Mouse (Mus musculus): ENCODE data around the gene Ctsc. TPM values are rescaled to one million over a fixed set of nuclear protein-coding genes. Genes with fewer than 3 reads are reported as not detected.

Ctsc gene
- polyA plus RNA-seq, 1 experiment from 2014 or later = 69.7 TPM

DNA sequence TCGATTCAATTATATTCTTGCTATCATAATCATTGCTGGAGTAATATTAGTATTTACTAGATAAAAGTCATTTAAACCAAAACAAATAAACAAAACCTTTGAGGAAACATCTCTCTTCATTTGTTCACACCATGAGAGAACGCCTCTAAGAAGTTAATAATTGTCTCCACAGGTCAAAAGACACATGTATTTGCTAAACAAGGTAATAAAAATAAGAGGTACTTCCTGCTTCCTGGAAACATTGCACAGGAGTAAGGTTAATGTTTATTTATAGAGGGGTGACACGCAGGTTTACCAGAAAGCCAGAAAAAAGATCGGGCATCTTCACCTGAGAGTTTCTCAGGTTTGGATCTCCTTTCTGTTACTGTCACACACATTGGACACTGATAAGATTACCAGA lies 16.1 kb upstream of the Ctsc start:
- no peaks in the 10 kb centered on the region for H3K9me3 ChIP-seq (replicated peaks)
- no peak overlapping the region for H3K9ac ChIP-seq
- H3K4me2 ChIP-seq = no peak overlapping the region
- no peak for ATAC-seq (ENCODE audit: insufficient read depth)
- H3K36me3 ChIP-seq (replicated peaks) = no peaks in the 10 kb centered on the region
- H3K4me1 ChIP-seq (replicated peaks) = no peaks in the 10 kb centered on the region
- no peaks in the 10 kb centered on the region for H3K27me3 ChIP-seq
- H3K4me3 ChIP-seq (replicated peaks) = no peak overlapping the region
- WGBS (ENCODE audit: insufficient replicate concordance) = 52% methylated on average over 4 of the region's 4 CpGs
- no peak overlapping the region for H3K27ac ChIP-seq (replicated peaks)

GRCm38 (mm10) chr7:88264861-88265260 lies 13.0 kb upstream of the Ctsc start:
- no peak overlapping the region for H3K27ac ChIP-seq (replicated peaks)
- H3K9ac ChIP-seq = no peak overlapping the region
- no peaks in the 10 kb centered on the region for H3K36me3 ChIP-seq (replicated peaks)
- WGBS (ENCODE audit: insufficient replicate concordance) = 52% methylated on average over 5 of the region's 5 CpGs
- no peak overlapping the region for H3K4me2 ChIP-seq
- H3K9me3 ChIP-seq (replicated peaks) = no peaks in the 10 kb centered on the region
- H3K4me1 ChIP-seq (replicated peaks) = no peaks in the 10 kb centered on the region
- no peaks in the 10 kb centered on the region for H3K27me3 ChIP-seq
- H3K4me3 ChIP-seq (replicated peaks) = no peak overlapping the region
- no peak for ATAC-seq (ENCODE audit: insufficient read depth)

- no peak for ATAC-seq (ENCODE audit: insufficient read depth)
- 74% methylated on average over 1 of the region's 1 CpGs for WGBS (ENCODE audit: insufficient replicate concordance)
- no peaks in the 10 kb centered on the region for H3K36me3 ChIP-seq (replicated peaks)
- H3K9me3 ChIP-seq (replicated peaks) = no peaks in the 10 kb centered on the region
- H3K4me1 ChIP-seq (replicated peaks) = no peaks in the 10 kb centered on the region
- H3K4me3 ChIP-seq (replicated peaks) = no peak overlapping the region
- no peak overlapping the region for H3K9ac ChIP-seq
- H3K4me2 ChIP-seq = no peak overlapping the region
- no peak overlapping the region for H3K27ac ChIP-seq (replicated peaks)
- no peaks in the 10 kb centered on the region for H3K27me3 ChIP-seq
Observed at GRCm38 (mm10) chr7:88269913-88270312, 8.0 kb upstream of the Ctsc start.

DNA sequence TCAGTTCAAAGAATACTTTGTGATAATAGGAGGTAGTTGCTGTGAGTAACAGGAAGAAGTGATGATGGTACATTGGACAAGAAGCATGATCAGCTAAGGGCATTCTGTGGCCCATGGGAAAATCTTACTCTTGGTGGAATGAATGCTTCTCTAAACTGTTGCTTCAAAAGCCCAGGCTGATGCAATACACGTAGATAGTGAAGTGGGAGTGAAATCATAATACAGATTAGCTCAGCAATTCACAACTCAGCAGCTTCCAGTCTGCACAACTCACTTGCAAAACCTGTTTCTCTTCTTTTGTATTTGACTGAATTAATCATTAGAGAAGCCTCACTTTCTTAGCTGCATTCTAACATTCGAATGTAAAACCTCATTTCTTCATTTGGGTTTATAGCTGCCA lies 6.4 kb upstream of the Ctsc start:
- ATAC-seq (ENCODE audit: insufficient read depth) = no peak
- Histone ChIP-seq H3K9me3 (replicated peaks) (no peaks in the 10 kb centered on the region), H3K27ac (replicated peaks) (no peak overlapping the region), H3K4me3 (replicated peaks) (no peak overlapping the region), H3K9ac (no peak overlapping the region), H3K4me2 (no peak overlapping the region), H3K36me3 (replicated peaks) (no peaks in the 10 kb centered on the region), H3K27me3 (no peaks in the 10 kb centered on the region), H3K4me1 (replicated peaks) (no peaks in the 10 kb centered on the region)
- WGBS (ENCODE audit: insufficient replicate concordance) = 19% methylated on average over 2 of the region's 2 CpGs

GRCm38 (mm10) chr7:88276914-88277765 lies 745 bp upstream of the Ctsc start:
- ATAC-seq (ENCODE audit: insufficient read depth) = no peak
- Histone ChIP-seq H3K4me1 (replicated peaks) (0 out of 2 replicates have a peak, but pooled peaks cover 11% of the 10 kb centered on the region), H3K9me3 (replicated peaks) (no peaks in the 10 kb centered on the region), H3K4me2 (peak overlapping the region; percentile 78), H3K27ac (replicated peaks) (0 out of 2 replicates have a peak overlapping the region, but pooled peaks have one; percentile 56), H3K9ac (no peak overlapping the region), H3K27me3 (no peaks in the 10 kb centered on the region), H3K36me3 (replicated peaks) (no peaks in the 10 kb centered on the region), H3K4me3 (replicated peaks) (peak overlapping the region; percentile 57)
- 8% methylated on average over 7 of the region's 7 CpGs for WGBS (ENCODE audit: insufficient replicate concordance)

- 14% methylated on average over 8 of the region's 8 CpGs for WGBS (ENCODE audit: insufficient replicate concordance)
- H3K4me3 ChIP-seq (replicated peaks) = peak overlapping the region; percentile 57
- H3K9me3 ChIP-seq (replicated peaks) = no peaks in the 10 kb centered on the region
- no peaks in the 10 kb centered on the region for H3K36me3 ChIP-seq (replicated peaks)
- no peak overlapping the region for H3K27ac ChIP-seq (replicated peaks)
- no peaks in the 10 kb centered on the region for H3K27me3 ChIP-seq
- 0 out of 2 replicates have a peak, but pooled peaks cover 11% of the 10 kb centered on the region for H3K4me1 ChIP-seq (replicated peaks)
- peak overlapping the region; percentile 78 for H3K4me2 ChIP-seq
- H3K9ac ChIP-seq = peak overlapping the region; percentile 34; the same call in 1 of the 2 replicates
- no peak for ATAC-seq (ENCODE audit: insufficient read depth)
Observed at GRCm38 (mm10) chr7:88278628-88279196, 827 bp downstream of the Ctsc start.

DNA sequence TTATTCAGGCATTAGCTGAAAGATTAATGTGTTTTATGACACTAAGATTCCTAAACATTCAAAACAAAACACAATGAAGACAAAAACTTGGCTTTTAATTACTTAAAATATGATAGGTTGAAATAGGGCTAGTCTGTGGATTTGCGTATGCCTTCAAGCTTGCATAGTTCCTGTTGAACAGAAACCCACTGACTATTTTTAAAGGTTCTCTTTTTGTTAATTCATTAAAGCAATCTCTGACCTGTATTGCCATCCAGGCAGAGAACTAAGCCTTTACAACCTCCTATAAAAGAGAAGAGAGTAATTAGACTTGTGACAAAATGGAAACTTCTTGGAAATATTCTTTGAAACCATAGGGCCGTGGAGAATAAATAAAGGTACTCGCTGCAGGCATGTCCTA lies 7.4 kb downstream of the Ctsc start:
- no peaks in the 10 kb centered on the region for H3K9me3 ChIP-seq (replicated peaks)
- no peaks in the 10 kb centered on the region for H3K36me3 ChIP-seq (replicated peaks)
- H3K4me2 ChIP-seq = no peak overlapping the region
- no peak overlapping the region for H3K9ac ChIP-seq
- H3K4me1 ChIP-seq (replicated peaks) = no peaks in the 10 kb centered on the region
- no peak overlapping the region for H3K4me3 ChIP-seq (replicated peaks)
- ATAC-seq (ENCODE audit: insufficient read depth) = no peak
- H3K27ac ChIP-seq (replicated peaks) = no peak overlapping the region
- no peaks in the 10 kb centered on the region for H3K27me3 ChIP-seq
- 77% methylated on average over 3 of the region's 3 CpGs for WGBS (ENCODE audit: insufficient replicate concordance)

GRCm38 (mm10) chr7:88291036-88291435 lies 13.2 kb downstream of the Ctsc start:
- Histone ChIP-seq H3K4me3 (replicated peaks) (no peak overlapping the region), H3K4me1 (replicated peaks) (no peaks in the 10 kb centered on the region), H3K4me2 (no peak overlapping the region), H3K9me3 (replicated peaks) (no peaks in the 10 kb centered on the region), H3K27me3 (no peaks in the 10 kb centered on the region), H3K36me3 (replicated peaks) (no peaks in the 10 kb centered on the region), H3K27ac (replicated peaks) (no peak overlapping the region), H3K9ac (no peak overlapping the region)
- WGBS (ENCODE audit: insufficient replicate concordance) = 50% methylated on average over 2 of the region's 2 CpGs
- ATAC-seq (ENCODE audit: insufficient read depth) = no peak

- Histone ChIP-seq H3K36me3 (replicated peaks) (no peaks in the 10 kb centered on the region), H3K27me3 (no peaks in the 10 kb centered on the region), H3K27ac (replicated peaks) (no peak overlapping the region), H3K4me3 (replicated peaks) (no peak overlapping the region), H3K4me1 (replicated peaks) (no peaks in the 10 kb centered on the region), H3K4me2 (no peak overlapping the region), H3K9me3 (replicated peaks) (no peaks in the 10 kb centered on the region), H3K9ac (no peak overlapping the region)
- 67% methylated on average over 2 of the region's 2 CpGs for WGBS (ENCODE audit: insufficient replicate concordance)
- ATAC-seq (ENCODE audit: insufficient read depth) = no peak
Observed at GRCm38 (mm10) chr7:88292044-88292443, 14.2 kb downstream of the Ctsc start.

- WGBS (ENCODE audit: insufficient replicate concordance) = 59% methylated on average over 6 of the region's 6 CpGs
- ATAC-seq (ENCODE audit: insufficient read depth) = no peak
- no peaks in the 10 kb centered on the region for H3K36me3 ChIP-seq (replicated peaks)
- no peak overlapping the region for H3K27ac ChIP-seq (replicated peaks)
- no peak overlapping the region for H3K4me3 ChIP-seq (replicated peaks)
- no peaks in the 10 kb centered on the region for H3K9me3 ChIP-seq (replicated peaks)
- no peaks in the 10 kb centered on the region for H3K4me1 ChIP-seq (replicated peaks)
- no peak overlapping the region for H3K4me2 ChIP-seq
- no peaks in the 10 kb centered on the region for H3K27me3 ChIP-seq
- no peak overlapping the region for H3K9ac ChIP-seq
Observed at GRCm38 (mm10) chr7:88293907-88294306, 16.0 kb downstream of the Ctsc start.

DNA sequence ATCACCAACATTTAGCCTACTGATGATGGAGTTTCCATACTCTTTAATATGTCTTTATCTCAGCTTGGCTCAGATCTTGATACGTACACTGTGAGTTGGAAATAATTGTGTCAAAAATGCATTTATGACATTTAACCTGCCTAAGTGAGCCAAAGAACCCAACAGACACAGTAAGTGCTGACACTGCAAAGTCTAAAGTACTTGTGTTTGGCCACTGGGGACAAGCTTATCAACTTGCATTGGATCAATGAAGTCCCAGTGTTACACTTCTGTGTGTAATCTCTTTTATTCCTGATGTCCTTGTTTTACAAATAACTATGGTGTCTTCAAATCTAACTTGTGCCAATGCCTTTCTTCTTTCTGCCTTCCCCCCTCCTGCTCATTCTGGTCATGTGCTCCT lies 18.1 kb downstream of the Ctsc start:
- H3K27me3 ChIP-seq = no peaks in the 10 kb centered on the region
- no peak for ATAC-seq (ENCODE audit: insufficient read depth)
- no peak overlapping the region for H3K4me2 ChIP-seq
- H3K4me1 ChIP-seq (replicated peaks) = no peaks in the 10 kb centered on the region
- H3K9ac ChIP-seq = no peak overlapping the region
- no peak overlapping the region for H3K27ac ChIP-seq (replicated peaks)
- H3K9me3 ChIP-seq (replicated peaks) = no peaks in the 10 kb centered on the region
- WGBS (ENCODE audit: insufficient replicate concordance) = 74% methylated on average over 1 of the region's 1 CpGs
- no peak overlapping the region for H3K4me3 ChIP-seq (replicated peaks)
- H3K36me3 ChIP-seq (replicated peaks) = no peaks in the 10 kb centered on the region

Measured in liver, embryonic 15.5 days (tissue).